8 mouse cellular contexts compared by ENCODE assay signal in genomic region chr10:61068436-61069192, GRCm38 (mm10). TPM values are rescaled to one million over a fixed set of nuclear protein-coding genes. Genes with fewer than 3 reads are reported as not detected.
DNase-seq lines count a peak whose midpoint lies in the region; ATAC-seq and TF ChIP-seq lines count a peak whose summit lies in the region.

No protein-coding gene starts in this region.

- no peak for TF ChIP-seq POLR2A in testis, adult 2 months (IDR thresholded peaks at IDR 0.05; ENCODE audit: control insufficient read depth, low read depth, low read length)

- peak; percentile 62 for TF ChIP-seq CTCF in C2C12 (IDR thresholded peaks at IDR 0.05; ENCODE audit: control insufficient read depth, insufficient read depth, insufficient read length)
- peak; percentile 89 for TF ChIP-seq CTCF in midbrain, postnatal 0 days (IDR thresholded peaks at IDR 0.05)
- peak; percentile 85 for TF ChIP-seq CTCF in testis, adult 2 months (IDR thresholded peaks at IDR 0.05; ENCODE audit: control insufficient read depth, insufficient read depth, insufficient replicate concordance, low read depth, low read length)

- no peaks in the 10 kb centered on the region for H3K9me3 ChIP-seq in kidney, embryonic 15.5 days (replicated peaks)
- no peaks in the 10 kb centered on the region for H3K9me3 ChIP-seq in midbrain, postnatal 0 days (ENCODE audit: low read length)

- H3K4me3 ChIP-seq in C2C12 (ENCODE audit: insufficient read depth, poor library complexity, severe bottlenecking), result no peak overlapping the region
- no peak overlapping the region for H3K4me3 ChIP-seq in kidney, embryonic 15.5 days (replicated peaks)
- no peak overlapping the region for H3K4me3 ChIP-seq in midbrain, postnatal 0 days (ENCODE audit: low read depth, low read length)
- no peak overlapping the region for H3K4me3 ChIP-seq in testis, adult 2 months (ENCODE audit: control insufficient read depth, low read depth, low read length)

- peaks cover 35% of the 10 kb centered on the region for H3K4me1 ChIP-seq in kidney, embryonic 15.5 days
- H3K4me1 ChIP-seq in midbrain, postnatal 0 days (ENCODE audit: insufficient read depth, low read length), result no peaks in the 10 kb centered on the region
- peaks cover 9% of the 10 kb centered on the region for H3K4me1 ChIP-seq in testis, adult 2 months (ENCODE audit: control insufficient read depth, insufficient read depth, low read length)

- no peaks in the 10 kb centered on the region for H3K79me2 ChIP-seq in C2C12 (ENCODE audit: control insufficient read depth, insufficient read depth)

- no peak overlapping the region for H3K27ac ChIP-seq in kidney, embryonic 15.5 days
- H3K27ac ChIP-seq in midbrain, postnatal 0 days (ENCODE audit: low read depth, low read length), result no peak overlapping the region
- no peak overlapping the region for H3K27ac ChIP-seq in testis, adult 2 months (ENCODE audit: control insufficient read depth, insufficient read depth, low read depth, low read length)

- H3K36me3 ChIP-seq in C2C12 (ENCODE audit: control insufficient read depth, insufficient read depth), result no peaks in the 10 kb centered on the region
- no peaks in the 10 kb centered on the region for H3K36me3 ChIP-seq in kidney, embryonic 15.5 days
- peaks cover 5% of the 10 kb centered on the region; the same call in 1 of the 2 replicates for H3K36me3 ChIP-seq in midbrain, postnatal 0 days (ENCODE audit: insufficient read depth, low read length)
- no peaks in the 10 kb centered on the region for H3K36me3 ChIP-seq in testis, adult 2 months (ENCODE audit: control insufficient read depth, insufficient read depth, low read length)

- H3K4me2 ChIP-seq in kidney, embryonic 15.5 days, result peak overlapping the region; percentile 48
- no peak overlapping the region for H3K4me2 ChIP-seq in midbrain, postnatal 0 days (ENCODE audit: low read depth, low read length, poor library complexity, severe bottlenecking)

- H3K79me3 ChIP-seq in C2C12 (ENCODE audit: low read depth), result no peaks in the 10 kb centered on the region

- no peak overlapping the region for H3ac ChIP-seq in C2C12 (ENCODE audit: control insufficient read depth, insufficient read length, low read depth)

- peak; percentile 46 for ATAC-seq in activated CD4-positive, CD25-positive, alpha-beta regulatory T cell, adult 4 months
- peak; percentile 38; the same call in 1 of the 2 replicates for ATAC-seq in kidney, embryonic 15.5 days (replicated peaks; ENCODE audit: low FRiP score)
- peak; percentile 28; the same call in 1 of the 2 replicates for ATAC-seq in midbrain, postnatal 0 days (ENCODE audit: low FRiP score)

- peak; percentile 64 for DNase-seq in embryo, embryonic 11.5 days (ENCODE audit: low read depth, low spot score)
- DNase-seq in heart, adult 9 months (ENCODE audit: low spot score in 2 of 2), result peak; percentile 39 to 47
- peak; percentile 42 for DNase-seq in liver
- DNase-seq in midbrain, postnatal 0 days (ENCODE audit: low spot score), result peak; percentile 81

- H3K27me3 ChIP-seq in C2C12 (ENCODE audit: control insufficient read depth, insufficient read depth, insufficient read length), result no peaks in the 10 kb centered on the region
- H3K27me3 ChIP-seq in kidney, embryonic 15.5 days, result 0 out of 2 replicates have a peak, but pooled peaks cover 4% of the 10 kb centered on the region
- peaks cover 3% of the 10 kb centered on the region; the same call in 1 of the 2 replicates for H3K27me3 ChIP-seq in midbrain, postnatal 0 days (ENCODE audit: insufficient read depth, low read length)
- H3K27me3 ChIP-seq in testis, adult 2 months (ENCODE audit: control insufficient read depth, insufficient read depth, low read length), result no peaks in the 10 kb centered on the region

- H3K9ac ChIP-seq in kidney, embryonic 15.5 days, result no peak overlapping the region
- H3K9ac ChIP-seq in midbrain, postnatal 0 days (replicated peaks; ENCODE audit: low read length, poor library complexity, severe bottlenecking), result no peak overlapping the region

- WGBS in kidney, embryonic 15.5 days, result 2% methylated on average over 8 of the region's 8 CpGs
- WGBS in midbrain, postnatal 0 days, result 7% methylated on average over 8 of the region's 8 CpGs

TF ChIP-seq in C2C12, 6 proteins besides CTCF, POLR2A, EP300 and RAD21:
- no peak for TF ChIP-seq USF1 (IDR thresholded peaks at IDR 0.05; ENCODE audit: low read depth)
- TF ChIP-seq MAX (IDR thresholded peaks at IDR 0.05), result no peak

RNA-seq across cellular contexts. Expression of gene Pcbd1, which starts 20.5 kb away (rescaled TPM):
- 0.28 TPM for polyA plus RNA-seq in C2C12 (2012; fragmentation: generic; extraction: Trizol)
- not detected for polyA plus RNA-seq in activated CD4-positive, CD25-positive, alpha-beta regulatory T cell, adult 4 months (2017; shearing (Covaris generic))
- 144 and 153 TPM in 2 replicates for polyA plus RNA-seq in kidney, embryonic 15.5 days (2015; fragmentation: Nextera tagmentation; extraction: Ambion mirVana)
- 15.6 and 30.3 TPM in 2 replicates for total RNA-seq in midbrain, postnatal 0 days (2014; rRNA removed)
- 73.1 and 74.8 TPM in 2 replicates for polyA plus RNA-seq in midbrain, postnatal 0 days (2015; fragmentation: Nextera tagmentation; extraction: Ambion mirVana)
- polyA plus RNA-seq in testis, adult 2 months (2012; rRNA removed), result 0.28 and 0.76 TPM in 2 replicates

Comparison
In these comparisons a context has a peak if more than half of its experiments do, and no peak if none do; other contexts are left out.
1. RNA of gene Pcbd1, which starts 20.5 kb away (polyA plus RNA-seq): 144 to 153 TPM in kidney, embryonic 15.5 days and 73.1 to 74.8 TPM in midbrain, postnatal 0 days; 0.28 to 0.76 TPM in testis, adult 2 months, 0.28 TPM in C2C12 (single experiment) and not detected in activated CD4-positive, CD25-positive, alpha-beta regulatory T cell, adult 4 months; every median in the first group is over 10 times any median in the second.
2. Peak in every context shown above with its lines, with median percentiles within 50 percentile points of each other: CTCF ChIP-seq, ATAC-seq and DNase-seq.